Mouse (Mus musculus) liver, embryonic 13.5 days (tissue): Measurements from ENCODE around the gene Ddr2. TPM values are rescaled to one million over a fixed set of nuclear protein-coding genes. Genes with fewer than 3 reads are reported as not detected.

Experiments used
- ATAC-seq: fragments of 200-750 bp; cut with Nextera tagmentation; 2 replicates; pipeline ENCODE4 v1.8.0; 2017; ENCODE audit warnings: low read depth, mild to moderate bottlenecking, moderate number of reproducible peaks, moderate library complexity
- DNase-seq: peaks from one replicate; pipeline ENCODE4 v3.0.0; 2022
- H3K27ac ChIP-seq: fragments of 300-500 bp; sonication (generic); 2 replicates; pipeline ENCODE4 v1.5.1; 2015; ENCODE audit warnings: moderate library complexity, mild to moderate bottlenecking, inconsistent platforms
- H3K27me3 ChIP-seq: fragments of 300-500 bp; sonication (generic); 2 replicates; pipeline ENCODE4 v1.6.1; 2015; ENCODE audit warnings: mild to moderate bottlenecking, inconsistent platforms
- H3K36me3 ChIP-seq: fragments of 300-500 bp; sonication (generic); 2 replicates; pipeline ENCODE4 v1.6.1; 2015; ENCODE audit warnings: mild to moderate bottlenecking, inconsistent platforms
- H3K4me1 ChIP-seq: fragments of 300-500 bp; sonication (generic); replicated peaks from 2 replicates; pipeline ENCODE4 v1.6.1; 2015; ENCODE audit warnings: inconsistent platforms
- H3K4me2 ChIP-seq: fragments of 300-500 bp; sonication (generic); 2 replicates; pipeline ENCODE4 v1.6.1; 2015; ENCODE audit warnings: inconsistent platforms, mild to moderate bottlenecking, moderate library complexity
- H3K4me3 ChIP-seq: fragments of 300-500 bp; sonication (generic); replicated peaks from 2 replicates; pipeline ENCODE4 v1.5.1; 2015; ENCODE audit warnings: mild to moderate bottlenecking, inconsistent platforms
- H3K9ac ChIP-seq: fragments of 300-500 bp; sonication (generic); 2 replicates; pipeline ENCODE4 v1.6.1; 2015; ENCODE audit warnings: mild to moderate bottlenecking, inconsistent platforms
- H3K9me3 ChIP-seq: fragments of 300-500 bp; sonication (generic); replicated peaks from 2 replicates; pipeline ENCODE4 v1.6.1; 2016; ENCODE audit warnings: inconsistent platforms
- WGBS: fragments of 180-500 bp; shearing (Covaris S2); methylation state at CpG from one replicate; pipeline ENCODE4 v1.1.7; 2015; ENCODE audit not compliant: insufficient replicate concordance; 5-methylcytosine and 5-hydroxymethylcytosine counted together
- polyA plus RNA-seq: library from polyadenylated mRNA; unstranded; fragments of >200 nt; fragmentation: Nextera tagmentation; extraction: Ambion mirVana; gene quantifications from 2 replicates; pipeline ENCODE4 v1.2.1, GENCODE M21; 2015

Gene Ddr2
- polyA plus RNA-seq, 1 experiment from 2014 or later, result 1.7 TPM

DNA sequence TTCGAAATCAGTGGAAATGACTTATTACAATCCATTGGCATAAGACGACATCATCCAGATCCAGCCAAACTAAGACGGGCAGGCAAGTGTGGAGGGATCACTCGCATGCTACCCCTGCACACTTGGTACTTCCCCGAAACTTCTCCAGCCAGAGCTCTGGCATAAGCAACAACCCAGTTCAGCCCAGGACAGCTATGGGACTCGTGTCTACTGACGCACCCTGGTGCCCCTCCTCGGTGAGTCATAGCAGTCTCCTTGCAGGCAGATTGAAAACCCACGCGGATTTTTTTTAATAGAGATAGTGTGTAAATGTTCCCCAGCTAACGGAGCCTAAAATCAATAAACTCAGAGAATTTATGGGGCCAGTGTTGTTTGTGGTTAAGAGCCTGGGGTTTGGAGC is 52.5 kb downstream of the Ddr2 start:
- H3K4me2 ChIP-seq, result no peak overlapping the region
- H3K27ac ChIP-seq, result no peak overlapping the region
- DNase-seq, result no peak
- no peaks in the 10 kb centered on the region for H3K9me3 ChIP-seq
- 71% methylated on average over 11 of the region's 11 CpGs for WGBS
- H3K27me3 ChIP-seq, result no peaks in the 10 kb centered on the region
- no peak overlapping the region for H3K4me3 ChIP-seq
- ATAC-seq, result no peak
- H3K9ac ChIP-seq, result no peak overlapping the region
- peaks cover 15% of the 10 kb centered on the region for H3K4me1 ChIP-seq
- no peaks in the 10 kb centered on the region for H3K36me3 ChIP-seq

DNA sequence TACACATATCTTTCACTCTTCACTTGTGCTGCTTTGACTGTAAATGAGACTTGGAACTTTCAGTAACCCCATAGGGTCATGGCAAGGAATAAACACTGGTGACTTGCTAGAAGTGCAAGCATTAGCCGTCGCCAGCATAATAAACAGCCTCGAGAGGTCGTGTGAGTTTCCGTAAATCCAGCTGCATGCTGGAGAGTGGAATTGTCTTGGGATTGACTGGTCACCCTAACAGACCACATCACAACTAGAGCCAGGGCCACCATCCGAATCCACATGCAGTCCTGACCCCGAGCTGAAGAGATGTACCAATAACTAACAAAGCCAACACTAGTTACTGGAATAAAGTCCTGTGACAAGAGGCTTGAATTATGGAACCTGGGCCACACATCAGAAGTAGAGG is 53.0 kb downstream of the Ddr2 start:
- H3K4me2 ChIP-seq, result no peak overlapping the region
- H3K4me1 ChIP-seq, result peaks cover 15% of the 10 kb centered on the region
- no peaks in the 10 kb centered on the region for H3K9me3 ChIP-seq
- ATAC-seq, result no peak
- no peaks in the 10 kb centered on the region for H3K36me3 ChIP-seq
- H3K27ac ChIP-seq, result no peak overlapping the region
- no peak for DNase-seq
- no peak overlapping the region for H3K4me3 ChIP-seq
- no peak overlapping the region for H3K9ac ChIP-seq
- H3K27me3 ChIP-seq, result no peaks in the 10 kb centered on the region
- WGBS, result 82% methylated on average over 7 of the region's 7 CpGs

DNA sequence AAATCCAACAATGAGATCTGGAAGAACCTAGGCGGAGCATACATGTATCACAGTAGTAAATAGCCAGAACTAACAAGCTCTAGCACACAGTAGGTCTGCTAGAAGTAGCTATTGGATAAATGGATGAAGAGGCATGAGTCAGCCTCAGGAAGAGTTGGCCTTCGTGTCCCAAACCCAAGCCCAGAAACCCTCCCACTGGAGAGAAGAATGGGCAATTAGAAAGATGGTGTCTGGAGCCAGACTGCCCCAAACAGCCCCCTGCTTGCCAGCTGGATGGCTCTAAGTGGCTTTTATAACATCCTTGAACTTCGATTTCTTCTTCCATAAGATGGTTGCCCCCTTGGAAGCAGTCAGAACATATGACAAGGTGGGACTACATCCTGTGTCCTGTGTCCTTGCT is 53.6 kb downstream of the Ddr2 start:
- Histone ChIP-seq H3K9ac (no peak overlapping the region), H3K27ac (no peak overlapping the region), H3K4me2 (no peak overlapping the region), H3K36me3 (no peaks in the 10 kb centered on the region), H3K9me3 (no peaks in the 10 kb centered on the region), H3K27me3 (no peaks in the 10 kb centered on the region), H3K4me1 (peaks cover 15% of the 10 kb centered on the region), H3K4me3 (no peak overlapping the region)
- no peak for ATAC-seq
- 49% methylated on average over 3 of the region's 3 CpGs for WGBS
- DNase-seq, result no peak

DNA sequence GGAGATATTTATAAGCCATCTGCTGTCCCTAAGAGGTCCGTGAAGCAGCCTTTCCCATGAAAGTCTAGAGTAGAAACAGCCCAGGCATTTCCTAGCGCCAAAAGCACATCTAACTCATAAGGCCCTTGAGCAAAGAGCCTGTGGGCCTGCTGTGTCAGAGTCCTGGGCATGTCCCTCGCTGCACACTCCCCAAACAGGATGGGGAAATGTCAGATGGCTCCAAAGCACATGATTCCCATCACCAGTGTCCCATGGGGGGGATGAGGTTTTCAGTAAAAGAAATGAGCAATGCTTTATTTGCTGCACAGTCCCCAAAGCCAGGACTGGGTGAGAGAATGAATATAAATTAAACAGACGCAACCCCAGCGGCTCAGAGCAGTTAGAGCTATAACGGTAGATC is 54.3 kb downstream of the Ddr2 start:
- no peak for DNase-seq
- WGBS, result 76% methylated on average over 6 of the region's 6 CpGs

DNA sequence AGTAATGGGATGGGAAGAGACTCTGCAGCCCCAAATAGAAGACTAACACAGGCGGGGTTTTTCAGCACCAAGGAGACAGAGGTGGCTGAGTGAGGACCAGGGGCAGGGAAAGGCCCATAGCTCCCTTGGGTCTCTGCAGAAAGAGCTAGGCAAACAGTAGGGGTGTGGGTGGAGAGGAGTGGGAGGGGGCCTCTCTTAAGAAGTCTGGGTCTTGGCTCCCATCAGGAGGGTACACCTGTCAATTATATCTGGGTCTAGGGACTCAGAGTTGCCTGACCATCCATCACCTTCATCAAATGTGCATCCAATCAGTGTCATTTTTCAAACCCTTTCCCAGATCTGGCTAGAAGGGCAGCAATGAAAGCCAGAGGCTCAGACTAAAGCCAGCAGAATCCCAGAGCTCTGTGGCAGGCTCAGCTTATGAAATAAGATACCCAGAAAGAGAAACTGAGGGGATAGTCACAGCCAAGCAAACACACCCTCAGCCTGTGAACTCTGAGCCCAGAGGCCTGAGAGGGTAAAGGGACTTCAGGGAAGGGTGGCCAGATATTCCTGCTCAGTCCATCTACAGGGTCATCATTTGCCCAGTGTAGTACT is 58.0 kb downstream of the Ddr2 start:
- 62% methylated on average over 1 of the region's 1 CpGs for WGBS
- H3K4me2 ChIP-seq, result no peak overlapping the region
- no peak for DNase-seq
- H3K4me3 ChIP-seq, result no peak overlapping the region
- no peaks in the 10 kb centered on the region for H3K4me1 ChIP-seq
- H3K9ac ChIP-seq, result no peak overlapping the region
- no peak for ATAC-seq
- H3K9me3 ChIP-seq, result no peaks in the 10 kb centered on the region
- no peaks in the 10 kb centered on the region for H3K36me3 ChIP-seq
- H3K27ac ChIP-seq, result no peak overlapping the region
- no peaks in the 10 kb centered on the region for H3K27me3 ChIP-seq

More for the DNA sequence above, 54.3 kb downstream of the Ddr2 start:
- no peaks in the 10 kb centered on the region for H3K36me3 ChIP-seq
- no peaks in the 10 kb centered on the region for H3K27me3 ChIP-seq
- H3K4me3 ChIP-seq, result no peak overlapping the region
- no peak overlapping the region for H3K9ac ChIP-seq
- no peak overlapping the region for H3K27ac ChIP-seq
- no peak overlapping the region for H3K4me2 ChIP-seq
- H3K9me3 ChIP-seq, result no peaks in the 10 kb centered on the region
- peaks cover 15% of the 10 kb centered on the region for H3K4me1 ChIP-seq
- ATAC-seq, result no peak

DNA sequence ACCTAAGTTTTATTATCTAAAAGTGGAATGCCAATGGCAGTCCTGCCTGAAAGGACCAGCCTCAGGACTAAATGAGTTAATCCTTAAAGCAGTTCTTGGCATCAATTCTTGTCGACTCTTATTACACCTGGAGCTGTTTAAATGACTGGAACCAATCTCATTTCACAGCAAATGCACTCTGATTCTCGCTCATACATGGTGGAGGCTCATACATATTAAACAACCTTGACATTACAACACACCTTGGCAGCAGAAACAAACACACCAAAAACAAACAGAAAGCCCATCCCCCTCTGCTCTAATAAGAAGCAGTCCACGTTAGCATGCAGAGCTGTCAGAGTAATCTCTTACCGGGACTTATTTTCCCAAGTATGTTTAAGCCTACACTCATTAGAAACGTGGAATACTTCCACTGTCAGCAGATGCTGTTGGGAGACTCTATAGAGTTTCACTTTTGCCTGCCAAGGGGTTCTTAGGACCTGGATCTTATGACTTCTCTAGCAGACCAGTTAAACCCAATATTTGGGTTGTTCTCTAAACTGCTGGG is 58.9 kb downstream of the Ddr2 start:
- 48% methylated on average over 5 of the region's 5 CpGs for whole genome bisulfite sequencing
- ATAC-seq (no peak), DNase-seq (no peak)
- Histone ChIP-seq H3K27ac (no peak overlapping the region), H3K9me3 (no peaks in the 10 kb centered on the region), H3K4me2 (no peak overlapping the region), H3K27me3 (no peaks in the 10 kb centered on the region), H3K9ac (no peak overlapping the region), H3K4me1 (no peaks in the 10 kb centered on the region), H3K4me3 (no peak overlapping the region), H3K36me3 (no peaks in the 10 kb centered on the region)

DNA sequence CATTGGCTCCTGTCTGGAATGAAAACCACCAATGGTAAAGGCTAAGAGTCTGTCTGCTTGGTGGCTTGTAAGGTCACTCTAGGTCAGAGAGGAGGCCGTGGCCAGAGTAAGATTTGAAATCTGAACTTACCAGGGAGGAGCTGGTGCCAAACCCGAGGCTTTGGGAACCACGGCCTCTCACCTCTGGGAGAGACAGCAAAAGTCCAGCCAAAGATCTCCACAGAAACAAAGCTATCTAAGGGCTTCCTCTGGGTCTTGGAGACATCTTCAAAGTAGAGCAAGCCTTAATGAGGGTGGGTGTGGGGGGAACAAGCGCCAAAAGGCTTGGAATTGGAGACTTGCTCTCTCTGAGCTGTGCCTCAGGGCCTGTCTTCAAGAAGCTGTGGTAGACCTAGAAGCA is 62.1 kb downstream of the Ddr2 start:
- Histone ChIP-seq H3K4me1 (no peaks in the 10 kb centered on the region), H3K27ac (no peak overlapping the region), H3K9ac (no peak overlapping the region), H3K4me3 (no peak overlapping the region), H3K27me3 (no peaks in the 10 kb centered on the region), H3K4me2 (no peak overlapping the region), H3K36me3 (no peaks in the 10 kb centered on the region), H3K9me3 (no peaks in the 10 kb centered on the region)
- WGBS, result 56% methylated on average over 4 of the region's 4 CpGs
- ATAC-seq, result no peak
- no peak for DNase-seq

DNA sequence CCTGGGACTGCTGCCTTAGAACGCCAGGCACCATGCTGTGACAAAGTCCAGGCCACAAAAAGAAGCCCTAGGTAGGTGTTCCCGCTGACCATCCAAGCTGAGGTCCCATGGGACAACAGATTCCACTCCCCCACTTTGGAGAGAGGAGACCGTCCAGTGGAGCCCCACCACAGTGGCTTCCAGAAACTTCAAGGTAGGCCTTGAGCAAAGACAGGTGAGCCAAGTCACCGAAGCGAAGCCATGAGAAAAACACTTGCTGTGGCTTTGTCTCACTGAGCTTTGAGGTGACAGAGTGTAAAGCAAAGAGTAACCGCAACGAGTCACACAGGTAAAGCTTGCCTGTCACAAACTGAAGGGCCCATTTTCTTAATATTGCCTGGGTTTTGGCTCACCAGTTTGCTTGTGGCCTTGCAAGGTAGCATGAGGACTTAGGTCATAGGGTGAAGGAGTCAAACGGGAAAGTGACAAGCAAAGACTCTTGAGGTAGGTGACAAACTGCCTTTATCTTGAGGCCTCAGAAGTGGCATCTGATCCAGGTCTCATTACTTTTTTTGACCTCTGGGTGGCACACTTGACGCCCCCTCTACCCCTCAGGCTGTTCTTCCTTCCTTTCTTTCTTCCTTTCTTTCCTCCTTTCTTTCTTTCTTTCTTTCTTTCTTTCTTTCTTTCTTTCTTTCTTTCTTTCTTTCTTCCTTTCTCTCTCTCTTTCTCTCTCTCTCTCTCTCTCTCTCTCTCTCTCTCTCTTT is 65.7 kb downstream of the Ddr2 start:
- WGBS, result 51% methylated on average over 9 of the region's 9 CpGs
- Histone ChIP-seq H3K9me3 (no peaks in the 10 kb centered on the region), H3K27ac (no peak overlapping the region), H3K4me1 (no peaks in the 10 kb centered on the region), H3K9ac (no peak overlapping the region), H3K4me3 (no peak overlapping the region), H3K27me3 (no peaks in the 10 kb centered on the region), H3K4me2 (no peak overlapping the region), H3K36me3 (no peaks in the 10 kb centered on the region)
- no peak for DNase-seq
- no peak for ATAC-seq

DNA sequence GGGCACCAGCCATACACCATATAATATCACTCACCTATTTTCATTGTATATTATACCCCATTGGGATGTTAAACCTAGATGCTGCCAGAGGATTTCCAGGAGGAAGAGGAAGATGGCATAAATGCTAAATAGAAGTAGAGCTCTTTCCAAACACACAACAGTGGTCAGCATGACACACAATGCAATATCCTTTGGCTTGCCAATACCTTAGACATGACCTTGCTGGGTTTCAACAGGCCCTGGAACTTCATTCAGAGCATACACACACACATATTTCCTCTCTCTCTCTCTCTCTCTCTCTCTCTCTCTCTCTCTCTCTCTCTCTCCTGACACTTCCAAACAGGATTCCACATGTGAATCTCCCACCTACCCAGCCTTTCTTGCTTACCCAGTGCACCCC is 66.8 kb downstream of the Ddr2 start:
- Histone ChIP-seq H3K36me3 (no peaks in the 10 kb centered on the region), H3K27me3 (no peaks in the 10 kb centered on the region), H3K4me3 (no peak overlapping the region), H3K4me2 (no peak overlapping the region), H3K27ac (no peak overlapping the region), H3K9me3 (no peaks in the 10 kb centered on the region), H3K4me1 (no peaks in the 10 kb centered on the region), H3K9ac (no peak overlapping the region)
- ATAC-seq (no peak), DNase-seq (no peak)

DNA sequence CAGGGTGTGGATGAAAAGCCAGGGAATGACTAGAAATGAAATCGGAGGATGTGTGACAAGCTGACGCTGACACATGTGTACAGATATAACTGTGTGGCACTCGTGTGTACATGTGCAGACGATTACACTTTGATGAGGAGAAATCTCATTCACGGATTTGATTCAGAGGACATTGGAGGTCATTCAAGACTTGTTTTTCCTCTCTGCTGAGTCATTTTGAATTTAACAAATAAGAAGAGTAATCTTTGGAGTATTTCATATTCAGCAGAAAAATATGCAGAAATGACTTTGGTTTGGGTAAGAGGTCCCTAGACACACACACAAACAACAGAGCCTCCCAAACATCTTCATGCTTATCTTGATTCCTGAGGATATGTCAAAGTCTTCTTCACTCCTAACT is 67.6 kb downstream of the Ddr2 start:
- WGBS, result 75% methylated on average over 5 of the region's 5 CpGs
- no peak for DNase-seq
- no peak overlapping the region for H3K4me2 ChIP-seq

DNA sequence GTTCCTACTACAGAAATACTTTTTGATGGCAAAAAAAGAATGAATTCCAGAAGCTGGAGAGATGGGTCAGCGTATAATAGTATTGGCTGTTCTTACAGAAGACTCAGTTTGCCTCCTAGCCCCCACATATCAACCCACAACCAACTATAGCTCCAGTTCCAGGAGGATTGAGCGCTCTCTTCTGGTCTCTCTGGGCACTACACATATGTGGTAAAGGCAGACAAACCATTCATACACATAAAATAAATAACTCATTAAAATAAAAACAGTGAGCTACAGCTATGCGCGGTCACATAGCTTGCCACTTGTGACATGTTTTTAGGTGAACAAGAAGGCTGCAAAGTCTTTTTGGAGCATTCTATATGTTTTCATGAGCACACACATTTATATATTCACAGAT is 71.2 kb downstream of the Ddr2 start:
- Histone ChIP-seq H3K4me1 (no peaks in the 10 kb centered on the region), H3K27me3 (no peaks in the 10 kb centered on the region), H3K27ac (no peak overlapping the region), H3K4me2 (no peak overlapping the region), H3K9me3 (no peaks in the 10 kb centered on the region), H3K9ac (no peak overlapping the region), H3K36me3 (no peaks in the 10 kb centered on the region), H3K4me3 (no peak overlapping the region)
- 52% methylated on average over 4 of the region's 4 CpGs for WGBS
- DNase-seq, result no peak
- no peak for ATAC-seq

More for the DNA sequence above, 67.6 kb downstream of the Ddr2 start:
- H3K27me3 ChIP-seq, result no peaks in the 10 kb centered on the region
- H3K36me3 ChIP-seq, result no peaks in the 10 kb centered on the region
- H3K9ac ChIP-seq, result no peak overlapping the region
- no peaks in the 10 kb centered on the region for H3K4me1 ChIP-seq
- no peak for ATAC-seq
- H3K27ac ChIP-seq, result no peak overlapping the region
- H3K9me3 ChIP-seq, result no peaks in the 10 kb centered on the region
- no peak overlapping the region for H3K4me3 ChIP-seq

DNA sequence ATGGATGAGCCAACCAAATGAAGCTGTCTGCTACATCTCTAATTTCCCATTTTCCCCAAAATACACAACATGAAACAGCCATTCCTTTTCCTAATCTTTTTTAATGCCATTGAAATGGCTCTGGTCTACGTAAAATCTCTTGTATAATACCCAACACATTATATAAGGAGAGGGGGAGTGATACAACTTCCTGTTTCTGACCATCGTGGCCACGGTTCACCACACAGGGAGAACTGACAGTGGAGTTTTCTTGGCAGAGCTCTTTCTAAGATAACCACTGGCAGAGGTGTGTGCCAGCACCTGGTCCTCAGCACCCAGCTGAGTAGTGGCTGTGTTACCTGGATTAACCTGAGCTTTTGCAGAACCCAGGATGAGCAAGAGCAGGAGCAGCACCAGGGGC is 75.0 kb downstream of the Ddr2 start:
- Histone ChIP-seq H3K4me2 (no peak overlapping the region), H3K27ac (no peak overlapping the region), H3K4me1 (no peaks in the 10 kb centered on the region), H3K9me3 (no peaks in the 10 kb centered on the region), H3K27me3 (no peaks in the 10 kb centered on the region), H3K9ac (no peak overlapping the region), H3K4me3 (no peak overlapping the region), H3K36me3 (no peaks in the 10 kb centered on the region)
- DNase-seq, result no peak
- 17% methylated on average over 3 of the region's 3 CpGs for WGBS
- no peak for ATAC-seq
